ENCODE assay signal across 29 mouse cellular contexts in the genomic region with DNA sequence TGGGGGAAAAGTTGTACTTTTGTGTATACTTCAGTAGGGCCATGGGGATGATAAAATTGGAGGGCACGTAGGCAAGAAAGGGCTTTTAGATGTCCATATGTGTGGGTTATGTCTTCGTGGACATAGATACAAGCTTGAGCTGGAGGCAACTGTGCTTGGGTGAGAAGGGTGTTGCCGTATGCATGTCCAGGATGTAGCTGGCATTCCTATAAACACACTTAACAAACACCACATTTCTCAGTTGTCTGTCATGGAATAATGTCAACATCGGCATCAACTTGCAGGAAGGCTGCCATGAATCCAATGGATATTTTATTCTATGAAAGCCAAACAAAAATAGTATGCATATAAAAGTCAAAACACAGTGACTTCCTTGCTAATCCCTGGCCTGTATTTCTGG.
"Had no signal": no experiment of that assay in that cellular context is flagged by ENCODE, and none has a peak within 500 bp of the region (broad histone marks: within the 10 kb centered on the region; RNA-seq: fewer than 3 reads in every experiment).

No protein-coding gene starts in this region.

- DNase-seq: layer of hippocampus, postnatal 36 days; left cerebral cortex, postnatal 4 days; liver; liver, embryonic 13.5 days; liver, postnatal 0 days; lung, adult 18-20 months; lung, postnatal 14 days; midbrain, embryonic 14.5 days had no signal

- H3K9ac ChIP-seq: limb, embryonic 12.5 days; limb, embryonic 13.5 days; limb, embryonic 15.5 days; liver, embryonic 12.5 days; liver, embryonic 13.5 days; liver, embryonic 14.5 days; liver, embryonic 15.5 days; liver, postnatal 0 days; midbrain, embryonic 12.5 days; midbrain, embryonic 13.5 days; midbrain, embryonic 15.5 days; neural tube, embryonic 12.5 days; neural tube, embryonic 13.5 days had no signal

- H3K36me3 ChIP-seq: limb, embryonic 10.5 days; limb, embryonic 12.5 days; limb, embryonic 13.5 days; limb, embryonic 15.5 days; liver, embryonic 12.5 days; liver, embryonic 13.5 days; liver, embryonic 15.5 days; midbrain, embryonic 10.5 days; midbrain, embryonic 12.5 days; midbrain, embryonic 13.5 days; midbrain, embryonic 15.5 days; neural tube, embryonic 12.5 days; neural tube, embryonic 13.5 days had no signal

- H3K4me1 ChIP-seq: liver, embryonic 12.5 days; liver, embryonic 13.5 days; liver, embryonic 15.5 days; megakaryocyte, embryonic 14.5 days; midbrain, embryonic 10.5 days; midbrain, embryonic 12.5 days; midbrain, embryonic 13.5 days; midbrain, embryonic 15.5 days; neural tube, embryonic 12.5 days; neural tube, embryonic 13.5 days had no signal

- H3K4me2 ChIP-seq: limb, embryonic 12.5 days; limb, embryonic 13.5 days; limb, embryonic 15.5 days; liver, embryonic 11.5 days; liver, embryonic 12.5 days; liver, embryonic 13.5 days; liver, embryonic 15.5 days; midbrain, embryonic 11.5 days; midbrain, embryonic 12.5 days; midbrain, embryonic 13.5 days; midbrain, embryonic 15.5 days; neural tube, embryonic 12.5 days; neural tube, embryonic 13.5 days had no signal

- H3K9me3 ChIP-seq: limb, embryonic 10.5 days; limb, embryonic 12.5 days; limb, embryonic 13.5 days; limb, embryonic 15.5 days; liver, embryonic 12.5 days; liver, embryonic 13.5 days; liver, embryonic 15.5 days; midbrain, embryonic 10.5 days; midbrain, embryonic 12.5 days; midbrain, embryonic 13.5 days; midbrain, embryonic 15.5 days; neural tube, embryonic 12.5 days; neural tube, embryonic 13.5 days had no signal

- H3K4me3 ChIP-seq: left cerebral cortex, adult 2 months; limb, embryonic 10.5 days; limb, embryonic 12.5 days; limb, embryonic 13.5 days; limb, embryonic 15.5 days; liver, embryonic 12.5 days; liver, embryonic 13.5 days; liver, embryonic 15.5 days; megakaryocyte, embryonic 14.5 days; midbrain, embryonic 10.5 days; midbrain, embryonic 12.5 days; midbrain, embryonic 13.5 days; midbrain, embryonic 15.5 days; myocyte; neural tube, embryonic 12.5 days; neural tube, embryonic 13.5 days had no signal

- H3K27me3 ChIP-seq: limb, embryonic 12.5 days; limb, embryonic 15.5 days; liver, embryonic 12.5 days; liver, embryonic 13.5 days; liver, embryonic 15.5 days; megakaryocyte, embryonic 14.5 days; midbrain, embryonic 12.5 days; midbrain, embryonic 13.5 days; midbrain, embryonic 15.5 days; neural tube, embryonic 12.5 days; neural tube, embryonic 13.5 days had no signal

- ATAC-seq: liver, embryonic 12.5 days; liver, postnatal 0 days; lung, postnatal 0 days; midbrain, embryonic 13.5 days; midbrain, embryonic 15.5 days; midbrain, embryonic 16.5 days had no signal

- H3K27ac ChIP-seq: left cerebral cortex, adult 2 months; limb, embryonic 10.5 days; limb, embryonic 12.5 days; limb, embryonic 13.5 days; limb, embryonic 15.5 days; liver, embryonic 12.5 days; liver, embryonic 13.5 days; liver, embryonic 14.5 days; liver, embryonic 15.5 days; macrophage; midbrain, embryonic 10.5 days; midbrain, embryonic 12.5 days; midbrain, embryonic 13.5 days; midbrain, embryonic 15.5 days; neural tube, embryonic 12.5 days; neural tube, embryonic 13.5 days had no signal
